Mouse (Mus musculus) ES-E14 (cell line): ENCODE measurements around the gene Hyal2.

Source experiments
- HCFC1 ChIP-seq: IDR thresholded peaks from 2 replicates; pipeline ENCODE4 v1.6.1; 2012; ENCODE audit warnings: low read length, inconsistent platforms, borderline replicate concordance; ENCODE audit not compliant: insufficient read depth
- MAFK ChIP-seq: IDR thresholded peaks from 2 replicates; pipeline ENCODE4 v1.6.1; 2014; ENCODE audit warnings: mild to moderate bottlenecking, low read depth, low read length, inconsistent platforms; ENCODE audit not compliant: insufficient read depth
- ZC3H11A ChIP-seq: IDR thresholded peaks from 2 replicates; pipeline ENCODE4 v1.6.1; 2012; ENCODE audit warnings: low read depth, mild to moderate bottlenecking, inconsistent platforms, low read length, borderline replicate concordance

GRCm38 (mm10) chr9:107581584-107581983, 13.8 kb downstream of the Hyal2 start:
- TF ChIP-seq MAFK (no peak), HCFC1 (no peak), ZC3H11A (no peak)
